Mouse (Mus musculus) kidney, adult 2 months (tissue): ENCODE results near the gene Smok3a. TPM values are rescaled to one million over a fixed set of nuclear protein-coding genes. Genes with fewer than 3 reads are reported as not detected.

Experiments
- DNase-seq: peaks from one replicate; pipeline ENCODE4 v3.0.0; 2021
- H3K27ac ChIP-seq: fragments of 200-500 bp; 2 replicates; pipeline ENCODE4 v1.5.1; 2012; ENCODE audit warnings: low read depth, low read length, control low read depth, inconsistent platforms; ENCODE audit not compliant: insufficient read depth
- H3K27me3 ChIP-seq: fragments of 200-500 bp; replicated peaks from 2 replicates; pipeline ENCODE4 v1.6.1; 2012; ENCODE audit warnings: mild to moderate bottlenecking, moderate library complexity, low read length, inconsistent platforms; ENCODE audit not compliant: control insufficient read depth, insufficient read depth
- H3K36me3 ChIP-seq: fragments of 200-500 bp; 2 replicates; pipeline ENCODE4 v1.6.1; 2012; ENCODE audit warnings: mild to moderate bottlenecking, moderate library complexity, low read length, inconsistent platforms; ENCODE audit not compliant: control insufficient read depth, insufficient read depth
- H3K4me1 ChIP-seq: fragments of 200-500 bp; 2 replicates; pipeline ENCODE4 v1.6.1; 2011; ENCODE audit warnings: low read length; ENCODE audit not compliant: control insufficient read depth, insufficient read depth
- H3K4me3 ChIP-seq: fragments of 200-500 bp; 2 replicates; pipeline ENCODE4 v1.5.1; 2011; ENCODE audit warnings: mild to moderate bottlenecking, low read depth, low read length, control low read depth; ENCODE audit not compliant: insufficient read depth
- CTCF ChIP-seq: fragments of 200-500 bp; conservative IDR thresholded peaks from 2 replicates; pipeline ENCODE4 v1.5.1; 2011; ENCODE audit warnings: low read depth, mild to moderate bottlenecking, control low read depth, low read length, moderate library complexity, mixed read lengths; ENCODE audit not compliant: insufficient read depth, insufficient read length
- POLR2A ChIP-seq: fragments of 200-500 bp; IDR thresholded peaks from one replicate; pipeline ENCODE4 v1.6.1; 2011; ENCODE audit warnings: low read depth, low read length, control low read depth
- WGBS: fragments of 180-500 bp; shearing (Covaris S2); methylation state at CpG from one replicate; pipeline ENCODE4 v1.1.7; 2018; 5-methylcytosine and 5-hydroxymethylcytosine counted together
- polyA plus RNA-seq: library from polyadenylated mRNA; depleted of rRNA; stranded (reverse); fragments of >200 nt; gene quantifications from 2 replicates; pipeline ENCODE4 v1.2.3, GENCODE M21; 2012; rRNA removed

Gene Smok3a
- polyA plus RNA-seq, 1 experiment, result not detected

- Histone ChIP-seq H3K27me3 (no peaks in the 10 kb centered on the region), H3K4me3 (no peak overlapping the region), H3K27ac (no peak overlapping the region), H3K36me3 (no peaks in the 10 kb centered on the region), H3K4me1 (peaks cover 3% of the 10 kb centered on the region; the same call in 1 of the 2 replicates)
- no peak for TF ChIP-seq CTCF
- TF ChIP-seq POLR2A, result no peak
- 81% methylated on average over 4 of the region's 4 CpGs for WGBS
- peak; percentile 0 for DNase-seq
Measured at GRCm38 (mm10) chr5:138073803-138074202, 52.7 kb downstream of the Smok3a start.

GRCm38 (mm10) chr5:138075684-138076083 is 54.6 kb downstream of the Smok3a start:
- Histone ChIP-seq H3K4me3 (no peak overlapping the region), H3K4me1 (peaks cover 6% of the 10 kb centered on the region; the same call in 1 of the 2 replicates), H3K36me3 (no peaks in the 10 kb centered on the region), H3K27ac (no peak overlapping the region), H3K27me3 (no peaks in the 10 kb centered on the region)
- no peak for TF ChIP-seq POLR2A
- TF ChIP-seq CTCF, result no peak
- 43% methylated on average over 3 of the region's 3 CpGs for WGBS
- peak; percentile 82 for DNase-seq

GRCm38 (mm10) chr5:138076148-138076547 is 55.1 kb downstream of the Smok3a start:
- no peak for DNase-seq
- H3K36me3 ChIP-seq, result no peaks in the 10 kb centered on the region
- TF ChIP-seq CTCF (no peak), POLR2A (no peak)
- no peak overlapping the region for H3K4me3 ChIP-seq
- H3K4me1 ChIP-seq, result peaks cover 6% of the 10 kb centered on the region; the same call in 1 of the 2 replicates
- H3K27me3 ChIP-seq, result no peaks in the 10 kb centered on the region
- 58% methylated on average over 2 of the region's 2 CpGs for WGBS
- no peak overlapping the region for H3K27ac ChIP-seq

- WGBS, result 54% methylated on average over 5 of the region's 5 CpGs
- peaks cover 8% of the 10 kb centered on the region; the same call in 1 of the 2 replicates for H3K4me1 ChIP-seq
- no peak overlapping the region for H3K4me3 ChIP-seq
- no peak for TF ChIP-seq CTCF
- no peak for TF ChIP-seq POLR2A
- peak; percentile 66 for DNase-seq
- no peak overlapping the region for H3K27ac ChIP-seq
- no peaks in the 10 kb centered on the region for H3K27me3 ChIP-seq
- H3K36me3 ChIP-seq, result no peaks in the 10 kb centered on the region
Measured at GRCm38 (mm10) chr5:138080456-138080855, 59.4 kb downstream of the Smok3a start.

GRCm38 (mm10) chr5:138081446-138081845 is 60.4 kb downstream of the Smok3a start:
- Histone ChIP-seq H3K4me1 (peaks cover 7% of the 10 kb centered on the region; the same call in 1 of the 2 replicates), H3K36me3 (no peaks in the 10 kb centered on the region), H3K4me3 (no peak overlapping the region), H3K27ac (no peak overlapping the region), H3K27me3 (no peaks in the 10 kb centered on the region)
- WGBS, result 87% methylated on average over 9 of the region's 9 CpGs
- DNase-seq, result no peak
- no peak for TF ChIP-seq POLR2A
- TF ChIP-seq CTCF, result no peak

GRCm38 (mm10) chr5:138083318-138083900 is 62.3 kb downstream of the Smok3a start:
- Histone ChIP-seq H3K36me3 (no peaks in the 10 kb centered on the region), H3K27me3 (no peaks in the 10 kb centered on the region), H3K4me3 (no peak overlapping the region), H3K4me1 (peaks cover 17% of the 10 kb centered on the region), H3K27ac (peak overlapping the region; percentile 16)
- peak; percentile 63 for DNase-seq
- TF ChIP-seq CTCF, result no peak
- WGBS, result 47% methylated on average over 2 of the region's 2 CpGs

- H3K4me1 ChIP-seq, result peaks cover 21% of the 10 kb centered on the region
- WGBS, result 89% methylated on average over 2 of the region's 2 CpGs
- peak overlapping the region; percentile 16 for H3K27ac ChIP-seq
- no peak for DNase-seq
- H3K36me3 ChIP-seq, result no peaks in the 10 kb centered on the region
- H3K27me3 ChIP-seq, result no peaks in the 10 kb centered on the region
- no peak for TF ChIP-seq POLR2A
- no peak for TF ChIP-seq CTCF
- no peak overlapping the region for H3K4me3 ChIP-seq
Measured at GRCm38 (mm10) chr5:138083936-138084335, 62.9 kb downstream of the Smok3a start.

Other genes starting within 250 kb of the Smok3a start
- gene Ppp1r35, start 242.4 kb upstream of the Smok3a start, polyA plus RNA-seq, result 30.6 and 36.6 TPM in 2 replicates
- 41.0 and 42.9 TPM in 2 replicates for gene Mepce, start 233.6 kb upstream of the Smok3a start, polyA plus RNA-seq
- 1.6 and 2.5 TPM in 2 replicates for gene Zcwpw1, start 233.5 kb upstream of the Smok3a start, polyA plus RNA-seq
- gene Pilra, start 185.0 kb upstream of the Smok3a start, polyA plus RNA-seq, result 1.5 and 2.5 TPM in 2 replicates
- gene Pilrb1, start 163.2 kb upstream of the Smok3a start, polyA plus RNA-seq, result 1.3 and 1.5 TPM in 2 replicates
- gene Pilrb2, start 149.4 kb upstream of the Smok3a start, polyA plus RNA-seq, result 1.3 and 2.3 TPM in 2 replicates
- gene Cyp3a13, start 99.6 kb upstream of the Smok3a start, polyA plus RNA-seq, result 0.22 and 0.31 TPM in 2 replicates
- 0.05 and 0.20 TPM in 2 replicates for gene Gjc3, start 58.2 kb upstream of the Smok3a start, polyA plus RNA-seq
- gene Azgp1, start 39.7 kb upstream of the Smok3a start, polyA plus RNA-seq, result 5.1 and 5.3 TPM in 2 replicates
- not detected in 2 replicates for gene Smok3b, start 168 bp downstream of the Smok3a start, polyA plus RNA-seq
- gene Smok3c, start 31.9 kb downstream of the Smok3a start, polyA plus RNA-seq, result not detected in 2 replicates
- 8.3 and 10.2 TPM in 2 replicates for gene Zkscan1, start 63.8 kb downstream of the Smok3a start, polyA plus RNA-seq
- 9.8 and 10.9 TPM in 2 replicates for gene Zscan21, start 95.6 kb downstream of the Smok3a start, polyA plus RNA-seq
- gene Zfp113, start 134.5 kb downstream of the Smok3a start, polyA plus RNA-seq, result 3.4 and 4.4 TPM in 2 replicates
- gene Cops6, start 139.8 kb downstream of the Smok3a start, polyA plus RNA-seq, result 141 and 144 TPM in 2 replicates
- gene Ap4m1, start 150.7 kb downstream of the Smok3a start, polyA plus RNA-seq, result 22.9 and 23.6 TPM in 2 replicates
- gene Mcm7, start 151.2 kb downstream of the Smok3a start, polyA plus RNA-seq, result 15.5 and 16.5 TPM in 2 replicates
- gene Taf6, start 166.2 kb downstream of the Smok3a start, polyA plus RNA-seq, result 52.6 and 56.3 TPM in 2 replicates
- 4.2 and 5.7 TPM in 2 replicates for gene Cnpy4, start 166.2 kb downstream of the Smok3a start, polyA plus RNA-seq
- 3.6 and 4.4 TPM in 2 replicates for gene Mblac1, start 173.1 kb downstream of the Smok3a start, polyA plus RNA-seq
- gene Nxpe5, start 204.6 kb downstream of the Smok3a start, polyA plus RNA-seq, result 0.26 and 0.33 TPM in 2 replicates
- gene Lamtor4, start 234.2 kb downstream of the Smok3a start, polyA plus RNA-seq, result 362 and 389 TPM in 2 replicates
- 28.5 and 35.1 TPM in 2 replicates for gene BC037034, start 242.8 kb downstream of the Smok3a start, polyA plus RNA-seq